Mouse (Mus musculus) small intestine, adult 2 months (tissue): ENCODE measurements around the gene Plce1.

Experiments used
- CTCF ChIP-seq: fragments of 200-500 bp; IDR thresholded peaks from 2 replicates; pipeline ENCODE4 v1.5.1; 2012; ENCODE audit warnings: low read depth, mild to moderate bottlenecking, control low read depth, inconsistent platforms, low read length, moderate library complexity, mixed read lengths; ENCODE audit not compliant: insufficient replicate concordance, insufficient read length; ENCODE audit errors: extremely low read depth
- POLR2A ChIP-seq: fragments of 200-500 bp; IDR thresholded peaks from 2 replicates; pipeline ENCODE4 v1.6.1; 2012; ENCODE audit warnings: low read depth, mild to moderate bottlenecking, control low read depth, inconsistent platforms, low read length, moderate library complexity

DNA sequence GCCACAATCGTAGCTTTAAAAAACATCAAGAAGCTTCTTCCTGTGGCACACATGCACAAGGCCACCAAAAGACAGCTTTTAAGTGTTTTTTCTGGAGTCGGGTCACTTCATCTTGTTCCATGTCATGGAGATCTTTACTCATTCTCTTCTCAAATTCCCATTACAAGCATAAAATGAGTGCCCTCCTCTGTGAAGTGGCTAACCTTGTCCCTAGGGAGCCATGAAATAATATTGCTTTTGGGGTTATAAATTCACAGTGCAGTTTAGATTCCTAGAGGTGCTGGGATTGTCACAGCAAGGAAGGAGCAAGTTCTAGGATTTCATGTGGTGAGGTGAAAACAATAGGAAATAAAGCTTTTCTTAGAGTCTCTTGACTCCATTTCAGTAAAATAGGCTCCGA is 223.8 kb downstream of the Plce1 start:
- TF ChIP-seq CTCF = no peak
- TF ChIP-seq POLR2A = no peak
